Mouse (Mus musculus): Measurements from ENCODE around the gene Fdxr. TPM values are rescaled to one million over a fixed set of nuclear protein-coding genes. Genes with fewer than 3 reads are reported as not detected.

The Fdxr gene
- polyA plus RNA-seq, 1 experiment from 2014 or later = 19.5 TPM

- Histone ChIP-seq H3K4me1 (replicated peaks) (peaks cover 15% of the 10 kb centered on the region), H3K9me3 (replicated peaks) (no peaks in the 10 kb centered on the region), H3K27ac (replicated peaks) (no peak within 1 kb of the TSS), H3K36me3 (replicated peaks) (peaks cover 5% of the 10 kb centered on the region; the same call in 1 of the 2 replicates), H3K4me3 (replicated peaks) (peak within 1 kb of the TSS; percentile 21), H3K4me2 (peak within 1 kb of the TSS; percentile 47), H3K27me3 (peaks cover 70% of the 10 kb centered on the region), H3K9ac (no peak within 1 kb of the TSS)
- no peak for ATAC-seq (ENCODE audit: insufficient read depth)
- WGBS (ENCODE audit: insufficient replicate concordance) = 6% methylated on average over 48 of the region's 50 CpGs
Observed at GRCm38 (mm10) chr11:115267061-115267883, 9.6 kb downstream of the Fdxr start, which contains the start of gene Grin2c. Gene Grin2c (minus strand): TSS chr11:115267243.

- H3K27ac ChIP-seq (replicated peaks) = no peak overlapping the region
- WGBS (ENCODE audit: insufficient replicate concordance) = 3% methylated on average over 22 of the region's 22 CpGs
- peaks cover 79% of the 10 kb centered on the region for H3K27me3 ChIP-seq
- no peaks in the 10 kb centered on the region for H3K9me3 ChIP-seq (replicated peaks)
- H3K4me2 ChIP-seq = peak overlapping the region; percentile 47
- H3K9ac ChIP-seq = no peak overlapping the region
- H3K4me1 ChIP-seq (replicated peaks) = peaks cover 15% of the 10 kb centered on the region
- no peak; the same call in 1 of the 2 replicates for ATAC-seq (ENCODE audit: insufficient read depth)
- peaks cover 5% of the 10 kb centered on the region; the same call in 1 of the 2 replicates for H3K36me3 ChIP-seq (replicated peaks)
- H3K4me3 ChIP-seq (replicated peaks) = peak overlapping the region; percentile 21; the same call in 1 of the 2 replicates
Observed at GRCm38 (mm10) chr11:115266400-115266778, 10.5 kb downstream of the Fdxr start.

GRCm38 (mm10) chr11:115265771-115266399, 11.0 kb downstream of the Fdxr start:
- Histone ChIP-seq H3K27me3 (peaks cover 84% of the 10 kb centered on the region), H3K9ac (no peak overlapping the region), H3K27ac (replicated peaks) (no peak overlapping the region), H3K36me3 (replicated peaks) (peaks cover 5% of the 10 kb centered on the region; the same call in 1 of the 2 replicates), H3K9me3 (replicated peaks) (no peaks in the 10 kb centered on the region), H3K4me3 (replicated peaks) (no peak overlapping the region), H3K4me1 (replicated peaks) (peaks cover 15% of the 10 kb centered on the region), H3K4me2 (peak overlapping the region; percentile 47; the same call in 1 of the 2 replicates)
- no peak for ATAC-seq (ENCODE audit: insufficient read depth)
- 5% methylated on average over 20 of the region's 20 CpGs for WGBS (ENCODE audit: insufficient replicate concordance)

- Histone ChIP-seq H3K9me3 (replicated peaks) (no peaks in the 10 kb centered on the region), H3K27ac (replicated peaks) (no peak overlapping the region), H3K27me3 (peaks cover 92% of the 10 kb centered on the region), H3K4me1 (replicated peaks) (peaks cover 11% of the 10 kb centered on the region), H3K9ac (no peak overlapping the region), H3K36me3 (replicated peaks) (peaks cover 5% of the 10 kb centered on the region; the same call in 1 of the 2 replicates), H3K4me2 (no peak overlapping the region; the same call in 1 of the 2 replicates), H3K4me3 (replicated peaks) (no peak overlapping the region)
- ATAC-seq (ENCODE audit: insufficient read depth) = no peak
- 9% methylated on average over 39 of the region's 39 CpGs for WGBS (ENCODE audit: insufficient replicate concordance)
Observed at GRCm38 (mm10) chr11:115264862-115265668, 11.8 kb downstream of the Fdxr start.

GRCm38 (mm10) chr11:115264136-115264861, 12.6 kb downstream of the Fdxr start:
- Histone ChIP-seq H3K4me1 (replicated peaks) (peaks cover 11% of the 10 kb centered on the region), H3K9ac (no peak overlapping the region), H3K27ac (replicated peaks) (no peak overlapping the region), H3K9me3 (replicated peaks) (no peaks in the 10 kb centered on the region), H3K36me3 (replicated peaks) (peaks cover 5% of the 10 kb centered on the region; the same call in 1 of the 2 replicates), H3K27me3 (peaks cover 100% of the 10 kb centered on the region), H3K4me2 (no peak overlapping the region), H3K4me3 (replicated peaks) (no peak overlapping the region)
- ATAC-seq (ENCODE audit: insufficient read depth) = no peak
- WGBS (ENCODE audit: insufficient replicate concordance) = 37% methylated on average over 7 of the region's 7 CpGs

- no peaks in the 10 kb centered on the region for H3K9me3 ChIP-seq (replicated peaks)
- WGBS (ENCODE audit: insufficient replicate concordance) = 69% methylated on average over 11 of the region's 11 CpGs
- no peak overlapping the region for H3K4me3 ChIP-seq (replicated peaks)
- ATAC-seq (ENCODE audit: insufficient read depth) = no peak
- H3K27me3 ChIP-seq = peaks cover 100% of the 10 kb centered on the region
- H3K36me3 ChIP-seq (replicated peaks) = no peaks in the 10 kb centered on the region
- no peak overlapping the region for H3K9ac ChIP-seq
- no peak overlapping the region for H3K4me2 ChIP-seq
- no peak overlapping the region for H3K27ac ChIP-seq (replicated peaks)
- peaks cover 14% of the 10 kb centered on the region for H3K4me1 ChIP-seq (replicated peaks)
Observed at GRCm38 (mm10) chr11:115262954-115263353, 13.9 kb downstream of the Fdxr start.

- no peak for ATAC-seq (ENCODE audit: insufficient read depth)
- Histone ChIP-seq H3K4me1 (replicated peaks) (0 out of 2 replicates have a peak, but pooled peaks cover 6% of the 10 kb centered on the region), H3K27ac (replicated peaks) (no peak overlapping the region), H3K9ac (no peak overlapping the region), H3K9me3 (replicated peaks) (no peaks in the 10 kb centered on the region), H3K27me3 (peaks cover 95% of the 10 kb centered on the region), H3K4me2 (no peak overlapping the region), H3K36me3 (replicated peaks) (no peaks in the 10 kb centered on the region), H3K4me3 (replicated peaks) (no peak overlapping the region)
- 55% methylated on average over 4 of the region's 4 CpGs for WGBS (ENCODE audit: insufficient replicate concordance)
Observed at GRCm38 (mm10) chr11:115259134-115259533, 17.7 kb downstream of the Fdxr start.

GRCm38 (mm10) chr11:115257775-115258510, 18.9 kb downstream of the Fdxr start:
- Histone ChIP-seq H3K27me3 (peaks cover 95% of the 10 kb centered on the region), H3K27ac (replicated peaks) (no peak overlapping the region), H3K4me3 (replicated peaks) (no peak overlapping the region), H3K4me1 (replicated peaks) (0 out of 2 replicates have a peak, but pooled peaks cover 6% of the 10 kb centered on the region), H3K4me2 (no peak overlapping the region; the same call in 1 of the 2 replicates), H3K9me3 (replicated peaks) (no peaks in the 10 kb centered on the region), H3K9ac (no peak overlapping the region), H3K36me3 (replicated peaks) (no peaks in the 10 kb centered on the region)
- ATAC-seq (ENCODE audit: insufficient read depth) = no peak
- 16% methylated on average over 59 of the region's 59 CpGs for WGBS (ENCODE audit: insufficient replicate concordance)

GRCm38 (mm10) chr11:115251258-115251657, 25.6 kb downstream of the Fdxr start:
- no peak overlapping the region for H3K4me3 ChIP-seq (replicated peaks)
- no peak for ATAC-seq (ENCODE audit: insufficient read depth)
- H3K27ac ChIP-seq (replicated peaks) = no peak overlapping the region
- H3K27me3 ChIP-seq = peaks cover 92% of the 10 kb centered on the region
- H3K9me3 ChIP-seq (replicated peaks) = no peaks in the 10 kb centered on the region
- H3K4me1 ChIP-seq (replicated peaks) = peaks cover 9% of the 10 kb centered on the region
- H3K9ac ChIP-seq = no peak overlapping the region
- H3K36me3 ChIP-seq (replicated peaks) = no peaks in the 10 kb centered on the region
- 43% methylated on average over 3 of the region's 3 CpGs for WGBS (ENCODE audit: insufficient replicate concordance)
- H3K4me2 ChIP-seq = no peak overlapping the region
